Mouse (Mus musculus) embryonic fibroblast, embryonic 13.5 days (primary cell): ENCODE measurements around the gene Egf. TPM values are rescaled to one million over a fixed set of nuclear protein-coding genes. Genes with fewer than 3 reads are reported as not detected.

Experiments
- H3K27ac ChIP-seq: 2 replicates; pipeline ENCODE4 v1.5.1; 2012; ENCODE audit warnings: low read length, control low read depth, inconsistent platforms; ENCODE audit not compliant: insufficient read depth
- H3K4me1 ChIP-seq: 2 replicates; pipeline ENCODE4 v1.6.1; 2011; ENCODE audit warnings: low read length; ENCODE audit not compliant: control insufficient read depth, insufficient read depth
- H3K4me3 ChIP-seq: 2 replicates; pipeline ENCODE4 v1.5.1; 2011; ENCODE audit warnings: mild to moderate bottlenecking, control low read depth, low read length; ENCODE audit not compliant: insufficient read depth
- CTCF ChIP-seq: IDR thresholded peaks from 2 replicates; pipeline ENCODE4 v1.5.1; 2011; ENCODE audit warnings: mild to moderate bottlenecking, control low read depth, low read length, moderate library complexity, borderline replicate concordance; ENCODE audit not compliant: insufficient read depth
- POLR2A ChIP-seq: IDR thresholded peaks from 2 replicates; pipeline ENCODE4 v1.6.1; 2011; ENCODE audit warnings: low read depth, mild to moderate bottlenecking, control low read depth, low read length, moderate library complexity
- polyA plus RNA-seq: library from polyadenylated mRNA; stranded (reverse); fragments of >200 nt; gene quantifications from 2 replicates; pipeline ENCODE4 v1.2.4, GENCODE M21; 2011; ENCODE audit warnings: low read depth; ENCODE audit not compliant: missing spikeins, insufficient read length

Gene Egf
- polyA plus RNA-seq, 1 experiment = 1.3 TPM

GRCm38 (mm10) chr3:129724961-129725501 is 30.1 kb downstream of the Egf start:
- H3K4me1 ChIP-seq = no peaks in the 10 kb centered on the region
- peak overlapping the region; percentile 47 for H3K4me3 ChIP-seq
- TF ChIP-seq POLR2A = peak; percentile 91
- no peak for TF ChIP-seq CTCF
- peak overlapping the region; percentile 38 for H3K27ac ChIP-seq

GRCm38 (mm10) chr3:129724505-129724904 is 30.6 kb downstream of the Egf start:
- TF ChIP-seq POLR2A (no peak), CTCF (no peak)
- Histone ChIP-seq H3K27ac (no peak overlapping the region), H3K4me3 (peak overlapping the region; percentile 47), H3K4me1 (no peaks in the 10 kb centered on the region)

- TF ChIP-seq CTCF (no peak), POLR2A (no peak)
- no peak overlapping the region for H3K27ac ChIP-seq
- no peaks in the 10 kb centered on the region for H3K4me1 ChIP-seq
- no peak overlapping the region for H3K4me3 ChIP-seq
Observed at GRCm38 (mm10) chr3:129723311-129723710, 31.8 kb downstream of the Egf start.

GRCm38 (mm10) chr3:129714542-129715145 is 40.5 kb downstream of the Egf start:
- TF ChIP-seq POLR2A (no peak), CTCF (no peak)
- H3K27ac ChIP-seq = no peak overlapping the region
- H3K4me3 ChIP-seq = no peak overlapping the region
- no peaks in the 10 kb centered on the region for H3K4me1 ChIP-seq

- H3K27ac ChIP-seq = no peak overlapping the region
- TF ChIP-seq POLR2A = no peak
- peak; percentile 60; the same call in 1 of the 2 replicates for TF ChIP-seq CTCF
- no peak overlapping the region for H3K4me3 ChIP-seq
- H3K4me1 ChIP-seq = no peaks in the 10 kb centered on the region
Observed at GRCm38 (mm10) chr3:129708157-129708556, 47.0 kb downstream of the Egf start.

- no peak overlapping the region for H3K4me3 ChIP-seq
- H3K27ac ChIP-seq = no peak overlapping the region
- no peaks in the 10 kb centered on the region for H3K4me1 ChIP-seq
- TF ChIP-seq CTCF (no peak), POLR2A (no peak)
Observed at GRCm38 (mm10) chr3:129698882-129699281, 56.2 kb downstream of the Egf start.

- Histone ChIP-seq H3K27ac (no peak overlapping the region), H3K4me1 (no peaks in the 10 kb centered on the region), H3K4me3 (no peak overlapping the region)
- no peak for TF ChIP-seq POLR2A
- no peak for TF ChIP-seq CTCF
Observed at GRCm38 (mm10) chr3:129698365-129698764, 56.8 kb downstream of the Egf start.

GRCm38 (mm10) chr3:129697691-129698090 is 57.4 kb downstream of the Egf start:
- Histone ChIP-seq H3K27ac (no peak overlapping the region), H3K4me3 (no peak overlapping the region), H3K4me1 (no peaks in the 10 kb centered on the region)
- TF ChIP-seq POLR2A = no peak
- TF ChIP-seq CTCF = no peak

- no peak for TF ChIP-seq CTCF
- TF ChIP-seq POLR2A = no peak
- no peak overlapping the region for H3K4me3 ChIP-seq
- H3K27ac ChIP-seq = no peak overlapping the region
- H3K4me1 ChIP-seq = no peaks in the 10 kb centered on the region
Observed at GRCm38 (mm10) chr3:129695943-129696342, 59.2 kb downstream of the Egf start.

- no peak for TF ChIP-seq CTCF
- no peak for TF ChIP-seq POLR2A
- Histone ChIP-seq H3K4me1 (no peaks in the 10 kb centered on the region), H3K27ac (no peak overlapping the region), H3K4me3 (no peak overlapping the region)
Observed at GRCm38 (mm10) chr3:129693581-129693980, 61.5 kb downstream of the Egf start.
